Mouse (Mus musculus): ENCODE results near the gene Thada.

- no peak for TF ChIP-seq GATA1 (IDR thresholded peaks at IDR 0.05; ENCODE audit: borderline replicate concordance, low read length)
- no peak for TF ChIP-seq FLI1 (IDR thresholded peaks at IDR 0.05; ENCODE audit: low read length)
Observed at GRCm38 (mm10) chr17:84231361-84231760, 234.6 kb downstream of the Thada start.
